Mouse (Mus musculus) heart, embryonic 13.5 days (tissue): Measurements from ENCODE around the gene Gm21985. TPM values are rescaled to one million over a fixed set of nuclear protein-coding genes. Genes with fewer than 3 reads are reported as not detected.

ENCODE experiments used
- ATAC-seq: fragments of 200-750 bp; cut with Nextera tagmentation; 2 replicates; pipeline ENCODE4 v1.8.0; 2017; ENCODE audit warnings: moderate TSS enrichment; ENCODE audit not compliant: insufficient number of reproducible peaks, low FRiP score, low TSS enrichment; ENCODE audit errors: extremely low read depth
- H3K27ac ChIP-seq: fragments of 300-500 bp; sonication (generic); replicated peaks from 2 replicates; pipeline ENCODE4 v1.5.1; 2015; ENCODE audit warnings: moderate library complexity, mild to moderate bottlenecking, inconsistent platforms
- H3K27me3 ChIP-seq: fragments of 300-500 bp; sonication (generic); replicated peaks from 2 replicates; pipeline ENCODE4 v1.6.1; 2015; ENCODE audit warnings: mild to moderate bottlenecking, inconsistent platforms
- H3K36me3 ChIP-seq: fragments of 300-500 bp; sonication (generic); 2 replicates; pipeline ENCODE4 v1.6.1; 2015; ENCODE audit warnings: mild to moderate bottlenecking, inconsistent platforms
- H3K4me1 ChIP-seq: fragments of 300-500 bp; sonication (generic); 2 replicates; pipeline ENCODE4 v1.6.1; 2015; ENCODE audit warnings: inconsistent platforms
- H3K4me2 ChIP-seq: fragments of 300-500 bp; sonication (generic); 2 replicates; pipeline ENCODE4 v1.6.1; 2015; ENCODE audit warnings: inconsistent platforms, mild to moderate bottlenecking, moderate library complexity
- H3K4me3 ChIP-seq: fragments of 300-500 bp; sonication (generic); 2 replicates; pipeline ENCODE4 v1.5.1; 2015; ENCODE audit warnings: moderate library complexity, mild to moderate bottlenecking, inconsistent platforms
- H3K9ac ChIP-seq: fragments of 300-500 bp; sonication (generic); 2 replicates; pipeline ENCODE4 v1.6.1; 2015; ENCODE audit warnings: inconsistent platforms, mild to moderate bottlenecking, moderate library complexity
- H3K9me3 ChIP-seq: fragments of 300-500 bp; sonication (generic); 2 replicates; pipeline ENCODE4 v1.6.1; 2016; ENCODE audit warnings: inconsistent platforms
- WGBS: fragments of 180-500 bp; shearing (Covaris S2); methylation state at CpG from one replicate; pipeline ENCODE4 v1.1.7; 2015; ENCODE audit warnings: mixed read lengths; 5-methylcytosine and 5-hydroxymethylcytosine counted together
- polyA plus RNA-seq: library from polyadenylated mRNA; unstranded; fragments of >200 nt; fragmentation: Nextera tagmentation; extraction: Ambion mirVana; gene quantifications from 2 replicates; pipeline ENCODE4 v1.2.1, GENCODE M21; 2015

Gene Gm21985
- polyA plus RNA-seq, 1 experiment from 2014 or later, result not detected

DNA sequence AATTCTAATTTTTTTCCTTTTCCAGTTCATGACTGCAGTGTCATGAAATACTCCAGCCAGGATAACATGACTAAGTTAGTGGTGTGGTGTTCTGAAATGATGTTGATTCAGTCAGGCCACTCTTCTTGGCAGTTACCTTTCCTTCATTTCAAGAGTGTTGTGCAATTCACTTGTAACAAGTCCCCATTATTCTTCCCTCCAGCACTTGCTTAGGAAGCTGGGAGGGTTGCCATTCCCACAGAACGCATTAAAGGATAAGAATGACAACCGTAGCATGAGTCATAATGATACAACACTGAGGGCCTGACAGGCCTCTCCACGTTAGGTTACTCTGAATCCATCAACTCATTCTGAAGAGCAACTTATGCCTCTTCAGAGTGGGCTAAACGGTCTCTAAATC lies 107.0 kb downstream of the Gm21985 start:
- 44% methylated on average over 4 of the region's 4 CpGs for WGBS
- no peak overlapping the region for H3K27ac ChIP-seq
- H3K4me3 ChIP-seq, result no peak overlapping the region
- H3K4me1 ChIP-seq, result peaks cover 12% of the 10 kb centered on the region; the same call in 1 of the 2 replicates
- H3K4me2 ChIP-seq, result no peak overlapping the region
- no peaks in the 10 kb centered on the region for H3K9me3 ChIP-seq
- no peaks in the 10 kb centered on the region for H3K27me3 ChIP-seq
- no peak for ATAC-seq
- no peak overlapping the region for H3K9ac ChIP-seq
- H3K36me3 ChIP-seq, result no peaks in the 10 kb centered on the region

DNA sequence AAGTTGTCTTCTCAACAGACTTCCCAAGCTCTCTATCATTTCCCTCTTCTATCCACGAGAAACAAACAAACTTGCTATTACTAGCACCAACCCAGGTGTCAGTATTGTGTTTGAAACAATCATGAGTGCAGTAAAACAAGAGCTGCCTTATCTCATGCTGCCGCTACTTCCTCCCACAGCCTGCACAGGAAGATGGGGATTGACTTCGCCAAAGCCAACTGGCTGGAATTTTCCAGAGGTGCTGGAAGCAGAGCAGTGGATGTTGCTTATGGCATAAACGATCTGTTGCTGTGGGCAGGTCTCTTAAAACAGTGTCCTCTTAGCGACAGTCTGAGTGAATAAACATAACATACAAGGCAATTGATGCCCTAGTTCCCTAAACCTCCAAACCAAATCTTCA lies 108.5 kb downstream of the Gm21985 start:
- no peaks in the 10 kb centered on the region for H3K9me3 ChIP-seq
- no peak for ATAC-seq
- 31% methylated on average over 5 of the region's 5 CpGs for WGBS
- H3K27me3 ChIP-seq, result no peaks in the 10 kb centered on the region
- H3K4me3 ChIP-seq, result no peak overlapping the region
- H3K9ac ChIP-seq, result no peak overlapping the region
- no peak overlapping the region for H3K27ac ChIP-seq
- H3K36me3 ChIP-seq, result no peaks in the 10 kb centered on the region
- no peak overlapping the region for H3K4me2 ChIP-seq
- H3K4me1 ChIP-seq, result peaks cover 9% of the 10 kb centered on the region; the same call in 1 of the 2 replicates

DNA sequence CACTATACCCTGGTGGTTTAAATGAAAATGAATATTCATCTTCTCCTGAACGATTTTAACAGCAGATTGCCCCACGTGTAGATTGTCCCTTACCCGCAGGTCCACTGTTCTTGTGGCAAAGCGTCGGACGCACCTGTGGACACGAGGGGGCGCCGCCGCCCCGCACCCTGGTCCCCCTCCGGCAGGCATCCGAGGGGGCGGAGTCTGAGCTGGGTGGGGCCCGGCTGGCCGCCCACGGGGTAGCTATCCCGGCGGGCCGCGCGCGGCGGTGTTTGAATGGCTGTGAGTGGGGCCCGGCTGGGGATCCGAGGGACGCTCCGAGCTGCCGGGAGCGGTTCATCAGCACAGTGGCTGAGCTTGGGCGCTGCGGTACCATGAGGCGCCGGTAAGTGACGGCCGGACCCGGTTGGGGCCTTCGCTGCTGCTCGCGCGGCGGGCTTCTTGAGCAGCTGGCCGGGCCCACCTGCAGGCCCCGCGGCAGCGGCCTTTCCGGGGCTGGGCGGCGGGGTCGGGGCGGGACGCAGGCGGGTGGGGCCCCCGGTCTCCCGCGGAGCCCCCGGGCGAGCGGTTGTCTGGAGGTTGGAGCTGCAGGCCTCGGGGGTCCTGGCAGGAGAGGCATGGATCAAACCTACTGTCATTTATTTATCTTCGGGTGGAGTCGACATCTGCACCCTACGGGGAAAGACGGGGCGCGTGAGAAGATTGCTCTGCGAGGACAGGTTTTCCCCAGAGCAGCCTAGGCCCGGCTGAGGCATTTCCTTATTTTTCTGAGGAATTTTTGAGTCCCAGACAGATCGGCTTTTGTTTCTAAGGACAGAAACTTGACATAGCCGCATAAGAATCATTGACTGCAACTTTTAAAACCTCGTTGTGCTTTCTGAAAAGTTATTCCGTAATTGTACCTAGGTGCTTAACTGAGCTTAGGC lies 113.1 kb downstream of the Gm21985 start, which contains the start of gene Katnbl1:
Katnbl1 (plus strand) TSS at position 239 of the 926 bp plus-strand sequence.
- WGBS, result under 1% methylated on average over 66 of the region's 72 CpGs
- peak; percentile 100 for ATAC-seq
- peak within 1 kb of the TSS; percentile 85 for H3K4me2 ChIP-seq
- H3K9ac ChIP-seq, result peak within 1 kb of the TSS; percentile 95
- no peaks in the 10 kb centered on the region for H3K27me3 ChIP-seq
- H3K4me3 ChIP-seq, result peak within 1 kb of the TSS; percentile 96
- no peaks in the 10 kb centered on the region for H3K9me3 ChIP-seq
- H3K27ac ChIP-seq, result peak within 1 kb of the TSS; percentile 91
- H3K36me3 ChIP-seq, result no peaks in the 10 kb centered on the region
- H3K4me1 ChIP-seq, result peaks cover 29% of the 10 kb centered on the region

DNA sequence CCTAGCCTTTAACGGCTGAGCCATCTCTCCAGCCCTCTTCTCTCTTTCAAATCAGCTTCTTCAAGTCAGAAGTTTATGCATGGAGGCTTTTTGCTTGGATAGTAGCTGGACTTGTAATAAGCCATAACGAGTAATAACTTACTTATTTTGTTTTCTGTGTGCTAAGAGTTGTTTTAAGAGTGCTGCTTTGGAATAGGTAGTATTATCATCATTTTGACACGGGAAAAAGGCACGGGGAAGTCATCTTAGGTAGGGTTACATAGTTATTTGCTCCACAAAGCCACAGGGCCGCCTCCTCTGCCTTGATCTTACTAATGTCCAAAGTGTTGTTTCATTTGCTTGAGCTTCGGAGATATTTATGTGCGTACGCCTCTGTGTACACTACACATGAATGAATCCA lies 114.0 kb downstream of the Gm21985 start:
- Histone ChIP-seq H3K27me3 (no peaks in the 10 kb centered on the region), H3K9ac (peak overlapping the region; percentile 95), H3K4me1 (peaks cover 22% of the 10 kb centered on the region), H3K27ac (peak overlapping the region; percentile 91; the same call in 1 of the 2 replicates), H3K36me3 (no peaks in the 10 kb centered on the region), H3K4me3 (peak overlapping the region; percentile 96), H3K4me2 (peak overlapping the region; percentile 85), H3K9me3 (no peaks in the 10 kb centered on the region)
- ATAC-seq, result no peak
- 42% methylated on average over 8 of the region's 8 CpGs for WGBS

DNA sequence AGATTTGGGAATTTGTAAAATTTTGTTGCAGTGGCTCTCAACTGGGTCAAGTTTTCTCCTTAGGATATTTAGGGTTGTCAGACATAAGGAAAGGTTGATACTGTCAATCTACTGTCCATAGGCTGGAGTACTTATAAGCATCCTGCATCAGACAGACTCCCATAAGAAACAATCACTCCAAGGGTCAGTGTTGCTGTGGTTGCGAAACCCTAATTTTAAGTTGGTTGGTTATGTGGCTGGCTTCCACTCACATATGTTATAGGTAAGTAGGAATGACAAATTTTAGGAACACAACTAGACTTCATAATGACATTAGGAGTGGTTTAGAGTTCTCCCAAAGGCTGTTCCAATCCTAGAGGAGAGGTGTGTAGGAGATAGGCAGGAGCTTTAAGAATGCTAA lies 115.1 kb downstream of the Gm21985 start:
- H3K36me3 ChIP-seq, result no peaks in the 10 kb centered on the region
- 95% methylated on average over 1 of the region's 1 CpGs for WGBS
- H3K4me1 ChIP-seq, result peaks cover 20% of the 10 kb centered on the region
- no peak overlapping the region for H3K27ac ChIP-seq
- no peak overlapping the region for H3K4me3 ChIP-seq
- H3K9me3 ChIP-seq, result no peaks in the 10 kb centered on the region
- no peak overlapping the region for H3K9ac ChIP-seq
- no peak for ATAC-seq
- H3K27me3 ChIP-seq, result no peaks in the 10 kb centered on the region
- peak overlapping the region; percentile 85; the same call in 1 of the 2 replicates for H3K4me2 ChIP-seq

DNA sequence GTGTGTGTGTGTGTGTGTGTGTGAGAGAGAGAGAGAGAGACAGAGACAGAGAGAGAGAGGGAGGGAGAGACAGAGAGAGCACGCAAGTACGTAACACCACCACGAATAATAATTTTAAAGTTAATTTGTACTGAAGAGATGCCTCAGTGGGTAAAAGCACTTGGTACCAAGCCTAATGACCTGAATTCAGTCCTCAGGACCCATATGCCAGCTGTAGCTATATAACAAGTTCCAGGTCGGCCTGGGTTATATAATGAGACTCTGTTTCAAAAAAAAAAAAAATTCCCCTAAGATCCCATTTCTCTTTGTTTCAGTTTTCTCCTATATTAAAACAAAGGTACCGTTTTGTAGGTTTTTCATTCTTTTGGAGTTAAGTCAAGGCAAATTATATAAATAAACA lies 124.7 kb downstream of the Gm21985 start:
- Histone ChIP-seq H3K4me3 (no peak overlapping the region), H3K9me3 (no peaks in the 10 kb centered on the region), H3K4me1 (peaks cover 28% of the 10 kb centered on the region), H3K4me2 (no peak overlapping the region), H3K9ac (no peak overlapping the region), H3K27me3 (no peaks in the 10 kb centered on the region), H3K36me3 (no peaks in the 10 kb centered on the region), H3K27ac (no peak overlapping the region)
- ATAC-seq, result no peak
- 89% methylated on average over 5 of the region's 5 CpGs for WGBS

DNA sequence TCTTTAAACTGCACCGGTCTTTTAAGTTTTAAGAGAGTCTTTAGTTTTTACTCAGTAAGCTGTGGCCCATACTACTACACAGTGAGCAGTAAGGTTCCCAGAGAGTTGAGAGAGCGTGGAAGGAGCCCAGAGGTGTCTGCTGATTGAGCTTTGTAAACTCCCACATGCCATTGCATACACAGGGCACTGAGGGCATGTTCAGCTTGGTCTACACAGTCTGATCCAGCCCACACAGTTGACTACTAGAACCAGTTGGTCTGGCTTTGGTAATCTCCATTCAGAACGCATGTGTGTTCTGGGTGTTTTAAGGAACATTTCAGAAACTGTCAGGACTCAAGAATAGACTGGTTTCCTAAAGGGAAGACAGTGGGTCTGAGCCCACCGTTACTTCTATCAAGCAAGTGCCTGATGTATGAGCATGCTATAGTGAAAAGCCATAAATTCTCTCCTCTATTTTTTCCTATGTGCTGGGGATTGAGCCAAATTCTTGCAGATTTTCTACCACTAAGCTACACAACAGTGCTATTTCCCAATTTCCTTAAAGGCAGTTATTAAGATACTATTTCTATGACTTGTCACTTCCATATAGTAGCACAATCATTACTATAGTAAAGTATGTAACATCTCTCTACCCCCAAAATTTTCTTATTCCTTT lies 125.4 kb downstream of the Gm21985 start:
- no peaks in the 10 kb centered on the region for H3K36me3 ChIP-seq

DNA sequence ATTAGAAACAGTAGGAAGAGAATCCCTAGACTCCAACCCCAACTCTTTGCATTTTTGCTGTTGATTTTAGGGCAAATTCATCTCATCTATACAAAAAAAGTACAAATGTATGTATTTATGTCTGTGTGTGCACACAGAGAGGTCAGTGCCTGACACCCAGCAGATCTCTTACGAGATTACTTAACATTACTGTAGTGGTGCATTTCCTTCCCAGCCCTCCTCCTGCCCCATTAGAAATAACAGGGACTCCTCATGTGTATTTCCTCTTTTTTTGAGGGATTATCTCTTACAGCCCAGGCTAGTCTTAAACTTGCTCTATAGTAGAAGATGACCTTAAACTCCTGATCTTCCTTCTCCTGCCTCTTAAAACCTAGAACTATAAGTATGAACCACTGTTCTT lies 126.6 kb downstream of the Gm21985 start:
- no peak overlapping the region for H3K9ac ChIP-seq
- H3K4me2 ChIP-seq, result no peak overlapping the region
- H3K27me3 ChIP-seq, result no peaks in the 10 kb centered on the region
- H3K27ac ChIP-seq, result no peak overlapping the region
- H3K4me1 ChIP-seq, result peaks cover 35% of the 10 kb centered on the region
- 75% methylated on average over 1 of the region's 1 CpGs for WGBS
- no peaks in the 10 kb centered on the region for H3K36me3 ChIP-seq
- H3K9me3 ChIP-seq, result no peaks in the 10 kb centered on the region
- H3K4me3 ChIP-seq, result no peak overlapping the region
- no peak for ATAC-seq

More for the DNA sequence above, 125.4 kb downstream of the Gm21985 start:
- ATAC-seq, result no peak
- H3K9ac ChIP-seq, result no peak overlapping the region
- no peaks in the 10 kb centered on the region for H3K9me3 ChIP-seq
- no peak overlapping the region for H3K4me2 ChIP-seq
- no peaks in the 10 kb centered on the region for H3K27me3 ChIP-seq
- H3K27ac ChIP-seq, result no peak overlapping the region
- 76% methylated on average over 4 of the region's 4 CpGs for whole genome bisulfite sequencing
- peaks cover 31% of the 10 kb centered on the region for H3K4me1 ChIP-seq
- no peak overlapping the region for H3K4me3 ChIP-seq

DNA sequence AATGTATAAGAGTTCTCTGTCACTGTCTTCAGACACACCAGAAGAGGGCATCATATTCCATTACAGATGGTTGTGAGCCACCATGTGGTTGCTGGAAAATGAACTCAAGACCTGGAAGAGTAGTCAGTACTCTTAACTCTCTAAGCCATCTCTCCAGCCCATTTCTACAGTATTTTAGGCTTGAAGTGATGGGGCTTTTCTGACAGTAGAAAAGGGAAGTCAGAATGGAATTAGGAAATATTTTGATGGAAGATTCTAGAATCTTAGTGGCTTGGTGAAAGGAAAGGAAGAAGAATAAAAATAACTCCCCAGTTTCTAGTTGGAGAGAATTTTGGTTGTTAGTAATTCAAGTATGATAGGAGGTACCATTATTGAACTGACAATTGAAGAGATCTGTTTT lies 127.8 kb downstream of the Gm21985 start:
- H3K4me1 ChIP-seq, result peaks cover 43% of the 10 kb centered on the region
- H3K4me2 ChIP-seq, result no peak overlapping the region
- H3K27ac ChIP-seq, result no peak overlapping the region

DNA sequence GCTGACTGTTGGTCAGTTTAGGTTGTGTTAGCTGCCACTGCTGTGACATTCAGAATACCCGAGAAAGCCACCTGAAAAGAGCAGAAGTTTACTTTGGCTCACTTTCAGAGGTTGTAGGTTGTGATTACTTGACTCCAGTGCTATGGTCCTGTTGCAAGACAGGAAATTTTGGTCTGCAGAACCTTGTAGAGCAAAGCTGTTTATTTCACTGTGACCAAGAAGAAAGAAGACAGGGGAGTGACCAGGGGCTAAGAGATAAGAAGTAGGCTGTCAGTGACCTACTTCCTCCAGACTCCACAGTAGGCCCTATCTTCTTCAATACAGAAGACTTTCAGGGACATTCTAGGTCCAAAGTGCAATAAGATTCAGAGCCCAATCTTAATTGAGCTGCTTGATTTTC lies 130.5 kb downstream of the Gm21985 start:
- Histone ChIP-seq H3K4me3 (no peak overlapping the region), H3K9ac (no peak overlapping the region), H3K4me2 (no peak overlapping the region), H3K4me1 (peaks cover 22% of the 10 kb centered on the region), H3K36me3 (no peaks in the 10 kb centered on the region), H3K9me3 (no peaks in the 10 kb centered on the region), H3K27ac (no peak overlapping the region), H3K27me3 (no peaks in the 10 kb centered on the region)
- 31% methylated on average over 1 of the region's 1 CpGs for WGBS
- ATAC-seq, result no peak

More for the DNA sequence above, 127.8 kb downstream of the Gm21985 start:
- H3K4me3 ChIP-seq, result no peak overlapping the region
- no peaks in the 10 kb centered on the region for H3K27me3 ChIP-seq
- no peaks in the 10 kb centered on the region for H3K36me3 ChIP-seq
- H3K9ac ChIP-seq, result no peak overlapping the region
- H3K9me3 ChIP-seq, result no peaks in the 10 kb centered on the region
- ATAC-seq, result no peak

DNA sequence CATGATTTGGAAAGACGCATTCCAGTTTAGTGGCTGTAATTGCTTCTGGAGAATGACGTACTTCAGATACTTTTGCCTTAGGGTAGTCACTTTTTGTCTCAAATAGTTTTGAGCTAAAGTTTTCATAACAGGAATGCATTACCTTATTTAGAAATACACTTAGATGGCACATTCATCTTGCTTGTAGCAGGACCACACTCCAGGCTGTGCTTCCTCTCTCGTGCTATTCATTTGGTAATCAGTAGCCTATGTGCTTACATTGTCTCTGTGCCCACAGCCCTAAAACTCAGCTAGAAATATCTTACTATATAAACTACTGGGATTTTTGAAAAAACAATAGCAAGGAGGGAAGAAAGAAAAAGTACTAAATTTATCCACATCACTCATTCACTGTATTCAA lies 140.9 kb downstream of the Gm21985 start:
- Histone ChIP-seq H3K4me1 (no peaks in the 10 kb centered on the region), H3K9ac (no peak overlapping the region), H3K27me3 (no peaks in the 10 kb centered on the region), H3K9me3 (no peaks in the 10 kb centered on the region), H3K4me3 (no peak overlapping the region), H3K4me2 (no peak overlapping the region), H3K27ac (no peak overlapping the region), H3K36me3 (peaks cover 46% of the 10 kb centered on the region)
- 80% methylated on average over 3 of the region's 3 CpGs for WGBS
- no peak for ATAC-seq
